Mouse (Mus musculus): ENCODE results near the gene Vmn2r4.
"Not testable (repeated sequence)": the region's sequence is repeated elsewhere in the genome, so short reads cannot be mapped to it uniquely, and the experiment has no call there.

Gene Vmn2r4

DNA sequence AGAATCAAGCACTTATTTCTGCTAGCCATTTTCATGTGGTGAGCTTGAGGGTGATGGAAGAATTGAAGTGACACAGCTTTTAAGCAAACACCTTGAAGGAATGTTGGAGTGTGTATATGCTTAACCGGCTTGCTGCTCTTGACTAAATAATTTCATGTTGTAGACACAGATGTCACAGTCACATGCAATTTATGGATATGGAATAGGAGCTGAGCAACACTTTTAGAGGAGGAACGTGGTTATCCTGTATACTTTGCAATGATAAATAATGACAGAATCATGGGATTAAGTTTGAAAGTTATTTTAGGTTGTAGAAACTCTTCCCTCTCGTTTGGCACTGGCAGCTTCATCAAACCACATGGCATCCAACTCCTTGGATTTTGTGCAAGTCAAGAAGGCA is at the start of gene Vmn2r4:
Gene Vmn2r4 (minus strand): TSS at position 101 of the 400 bp plus-strand sequence.
- not testable (repeated sequence) for DNase-seq (ENCODE audit: low read depth)

- not testable (repeated sequence) for DNase-seq (ENCODE audit: low read depth)
Measured at GRCm38 (mm10) chr3:64434261-64434660, 19.1 kb upstream of the Vmn2r4 start.

DNA sequence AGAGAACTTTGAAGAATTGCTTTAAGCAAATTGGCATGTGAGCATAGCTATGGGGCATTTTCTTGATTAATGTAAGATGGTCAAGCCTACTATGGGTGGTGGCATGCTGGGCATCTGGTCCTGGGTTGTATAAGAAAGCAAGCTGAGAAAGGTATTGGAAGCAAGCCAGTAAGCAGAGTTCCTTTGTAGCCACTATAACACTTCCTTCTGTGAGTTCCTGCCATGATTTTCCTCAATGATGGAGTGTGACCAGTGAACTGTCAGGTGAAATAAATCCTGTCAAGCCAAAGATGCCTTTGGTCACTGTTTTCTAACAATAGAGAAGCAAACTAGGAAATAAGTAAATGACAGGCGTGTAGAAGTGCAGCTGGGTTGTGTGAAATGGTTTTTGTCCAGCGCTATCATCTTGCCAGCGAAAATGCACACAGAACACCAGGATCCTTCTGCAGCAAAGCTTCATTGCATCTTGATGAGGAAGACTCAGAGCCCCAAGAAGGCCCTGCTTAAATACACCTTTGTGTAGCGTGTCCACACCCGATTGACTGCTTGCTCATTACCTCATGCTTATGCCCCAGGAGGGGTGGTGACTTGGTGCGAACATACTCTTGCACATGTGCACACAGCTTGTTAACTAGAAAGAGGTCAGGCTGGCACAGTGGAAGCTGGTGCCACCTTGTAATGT is 13.1 kb upstream of the Vmn2r4 start:
- not testable (repeated sequence) for DNase-seq (ENCODE audit: low read depth)

- DNase-seq (ENCODE audit: low read depth): not testable (repeated sequence)
Measured at GRCm38 (mm10) chr3:64422141-64422540, 7.0 kb upstream of the Vmn2r4 start.

DNA sequence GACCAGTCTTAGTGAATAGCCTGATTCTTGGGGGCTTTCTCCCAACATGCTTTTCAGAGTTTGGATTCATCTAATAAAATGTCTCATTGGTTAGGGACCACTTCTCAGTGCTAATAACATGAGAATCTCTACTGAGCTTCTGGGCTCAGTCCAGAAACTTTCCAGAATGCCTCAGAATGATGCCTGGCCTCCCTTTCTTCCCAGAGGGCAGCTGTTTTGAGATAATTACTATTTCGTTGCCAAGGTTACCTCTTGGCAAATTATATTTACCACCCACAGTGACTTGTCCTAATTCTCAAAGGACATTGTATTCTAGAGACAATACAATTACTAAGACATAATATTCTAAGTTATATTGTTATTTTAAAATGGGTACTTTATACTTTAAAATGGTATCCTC is 2.3 kb upstream of the Vmn2r4 start:
- DNase-seq (ENCODE audit: low read depth): not testable (repeated sequence)

GRCm38 (mm10) chr3:64414253-64414652 is 915 bp downstream of the Vmn2r4 start:
- DNase-seq (ENCODE audit: low read depth): not testable (repeated sequence)

DNA sequence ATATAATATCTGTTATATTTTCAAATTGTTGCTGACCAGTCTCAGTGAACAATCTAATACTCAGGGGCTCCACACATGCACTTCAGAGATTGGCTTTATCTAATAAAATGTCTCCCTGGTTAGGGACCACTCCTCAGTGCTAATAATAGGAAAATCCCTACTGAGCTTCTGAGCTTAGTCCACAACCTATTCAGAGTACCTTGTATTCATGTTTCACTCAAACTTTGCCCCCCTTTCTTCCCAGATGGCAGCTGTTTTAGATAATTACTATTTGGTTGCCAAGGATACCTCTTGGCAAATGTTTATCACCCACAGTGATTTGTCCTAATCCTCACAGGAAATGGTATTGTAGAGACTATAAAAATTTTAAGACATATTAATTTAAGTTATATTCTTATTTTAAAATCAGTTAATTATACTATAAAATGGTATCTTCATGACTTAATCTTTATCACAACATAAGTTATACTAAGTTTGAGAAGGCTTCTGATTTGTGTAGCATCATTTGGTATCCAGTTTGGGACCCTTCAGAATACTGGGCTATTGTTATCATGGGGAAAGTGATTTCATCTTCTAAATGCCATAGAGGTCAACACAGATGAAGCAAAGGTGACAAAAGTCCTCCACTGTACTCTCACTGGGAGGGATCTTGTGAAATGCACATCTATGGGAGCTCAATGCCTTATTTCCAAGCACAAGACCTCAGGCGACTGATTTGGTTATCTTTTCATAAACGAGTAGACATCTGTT is 55.7 kb downstream of the Vmn2r4 start:
- DNase-seq (ENCODE audit: low read depth): no peak

Data from NIH3T3 (cell line).